Mouse (Mus musculus) midbrain, embryonic 15.5 days (tissue): ENCODE measurements at regions not wholly inside any gene's neighbourhood (a gene's known extent, or its start where the extent isn't known, plus 50 kb on each side); places are given as distances from the start of the nearest gene placed in this dataset.
A peak's percentile ranks its signal among the peaks of the same experiment; 100 is the strongest.

Experiments used
- ATAC-seq: fragments of 200-750 bp; cut with Nextera tagmentation; replicated peaks from 2 replicates; pipeline ENCODE4 v1.8.0; 2017; ENCODE audit warnings: moderate TSS enrichment
- H3K27ac ChIP-seq: fragments of 300-500 bp; sonication (generic); 2 replicates; pipeline ENCODE4 v1.5.1; 2015; ENCODE audit warnings: mild to moderate bottlenecking, inconsistent platforms
- H3K27me3 ChIP-seq: fragments of 300-500 bp; sonication (generic); replicated peaks from 2 replicates; pipeline ENCODE4 v1.6.1; 2015; ENCODE audit warnings: inconsistent platforms
- H3K36me3 ChIP-seq: fragments of 300-500 bp; sonication (generic); replicated peaks from 2 replicates; pipeline ENCODE4 v1.6.1; 2015; ENCODE audit warnings: inconsistent platforms
- H3K4me1 ChIP-seq: fragments of 300-500 bp; sonication (generic); 2 replicates; pipeline ENCODE4 v1.6.1; 2015; ENCODE audit warnings: inconsistent platforms
- H3K4me2 ChIP-seq: fragments of 300-500 bp; sonication (generic); 2 replicates; pipeline ENCODE4 v1.6.1; 2015; ENCODE audit warnings: inconsistent platforms, mild to moderate bottlenecking, moderate library complexity
- H3K4me3 ChIP-seq: fragments of 300-500 bp; sonication (generic); 2 replicates; pipeline ENCODE4 v1.5.1; 2015; ENCODE audit warnings: mild to moderate bottlenecking, inconsistent platforms
- H3K9ac ChIP-seq: fragments of 300-500 bp; sonication (generic); 2 replicates; pipeline ENCODE4 v1.6.1; 2015; ENCODE audit warnings: mild to moderate bottlenecking, inconsistent platforms
- H3K9me3 ChIP-seq: fragments of 300-500 bp; sonication (generic); 2 replicates; pipeline ENCODE4 v1.6.1; 2016; ENCODE audit warnings: inconsistent platforms
- WGBS: fragments of 180-500 bp; shearing (Covaris S2); methylation state at CpG from one replicate; pipeline ENCODE4 v1.1.7; 2015; ENCODE audit warnings: mixed read lengths; 5-methylcytosine and 5-hydroxymethylcytosine counted together

DNA sequence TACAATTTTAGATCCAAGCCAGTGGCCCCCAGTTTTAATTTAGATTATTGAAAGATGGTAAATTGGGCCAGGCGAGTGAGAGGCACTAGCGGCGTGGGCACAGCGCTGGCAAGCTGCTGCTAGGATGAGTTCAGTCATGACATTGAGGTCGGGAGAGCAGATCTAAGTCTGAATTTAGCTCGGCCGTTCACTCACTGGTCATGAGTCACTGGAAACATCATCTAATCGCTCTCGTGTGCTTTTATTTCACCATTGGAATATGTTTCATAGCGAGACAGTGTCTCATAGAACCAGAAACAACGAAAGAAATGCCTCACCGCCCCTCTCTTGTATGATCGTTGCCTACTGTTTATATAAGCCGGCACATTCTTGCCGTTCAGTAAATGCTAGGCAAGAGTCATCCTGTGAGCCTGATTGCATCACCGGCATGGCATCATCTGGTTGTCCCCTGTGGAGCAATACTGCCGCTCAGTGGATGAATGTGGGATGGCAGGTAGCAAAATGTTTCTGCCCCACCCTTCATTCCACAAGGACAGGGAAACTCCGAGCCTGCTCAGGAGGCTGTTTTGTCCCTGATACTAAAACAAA lies 64.3 kb upstream of the Epcam start:
- Histone ChIP-seq H3K9me3 (no peaks in the 10 kb centered on the region), H3K27ac (peak overlapping the region; percentile 6; the same call in 1 of the 2 replicates), H3K27me3 (no peaks in the 10 kb centered on the region), H3K4me2 (peak overlapping the region; percentile 37), H3K36me3 (no peaks in the 10 kb centered on the region), H3K4me1 (peaks cover 7% of the 10 kb centered on the region; the same call in 1 of the 2 replicates), H3K4me3 (peak overlapping the region; percentile 4; the same call in 1 of the 2 replicates), H3K9ac (no peak overlapping the region)
- ATAC-seq: peak; percentile 90
- 11% methylated on average over 18 of the region's 18 CpGs for WGBS

GRCm38 (mm10) chr17:87583575-87583974 lies 52.2 kb upstream of the Epcam start:
- Histone ChIP-seq H3K4me3 (no peak overlapping the region), H3K27me3 (no peaks in the 10 kb centered on the region), H3K27ac (no peak overlapping the region), H3K36me3 (no peaks in the 10 kb centered on the region), H3K4me2 (no peak overlapping the region), H3K4me1 (no peaks in the 10 kb centered on the region), H3K9me3 (no peaks in the 10 kb centered on the region), H3K9ac (no peak overlapping the region)
- ATAC-seq: no peak
- WGBS: 53% methylated on average over 6 of the region's 6 CpGs

GRCm38 (mm10) chr17:87585355-87585754 lies 50.4 kb upstream of the Epcam start:
- WGBS: 63% methylated on average over 6 of the region's 6 CpGs
- ATAC-seq: no peak
- Histone ChIP-seq H3K9ac (no peak overlapping the region), H3K9me3 (no peaks in the 10 kb centered on the region), H3K27me3 (no peaks in the 10 kb centered on the region), H3K27ac (no peak overlapping the region), H3K4me2 (no peak overlapping the region), H3K4me3 (no peak overlapping the region), H3K4me1 (no peaks in the 10 kb centered on the region), H3K36me3 (no peaks in the 10 kb centered on the region)
